Mouse (Mus musculus): ENCODE data around the gene Gstt2. TPM values are rescaled to one million over a fixed set of nuclear protein-coding genes. Genes with fewer than 3 reads are reported as not detected.
A peak's percentile ranks its signal among the peaks of the same experiment; 100 is the strongest.
"Not testable (repeated sequence)": the region's sequence is repeated elsewhere in the genome, so short reads cannot be mapped to it uniquely, and the experiment has no call there.

Gstt2 gene
- polyA plus RNA-seq, 1 experiment from 2014 or later: 10.4 TPM

GRCm38 (mm10) chr10:75872025-75872914, 35.0 kb upstream of the Gstt2 start:
- no peaks in the 10 kb centered on the region for H3K9me3 ChIP-seq (replicated peaks)
- no peaks in the 10 kb centered on the region for H3K36me3 ChIP-seq
- ATAC-seq (replicated peaks; ENCODE audit: insufficient number of reproducible peaks, insufficient read depth, low FRiP score, low read depth): no peak
- WGBS: 32% methylated on average over 10 of the region's 10 CpGs
- H3K9ac ChIP-seq: 0 out of 2 replicates have a peak overlapping the region, but pooled peaks have one; percentile 43
- H3K4me2 ChIP-seq: peak overlapping the region; percentile 63
- H3K4me3 ChIP-seq: peak overlapping the region; percentile 44
- peak overlapping the region; percentile 74 for H3K27ac ChIP-seq
- H3K4me1 ChIP-seq (replicated peaks): peaks cover 14% of the 10 kb centered on the region
- no peaks in the 10 kb centered on the region for H3K27me3 ChIP-seq

DNA sequence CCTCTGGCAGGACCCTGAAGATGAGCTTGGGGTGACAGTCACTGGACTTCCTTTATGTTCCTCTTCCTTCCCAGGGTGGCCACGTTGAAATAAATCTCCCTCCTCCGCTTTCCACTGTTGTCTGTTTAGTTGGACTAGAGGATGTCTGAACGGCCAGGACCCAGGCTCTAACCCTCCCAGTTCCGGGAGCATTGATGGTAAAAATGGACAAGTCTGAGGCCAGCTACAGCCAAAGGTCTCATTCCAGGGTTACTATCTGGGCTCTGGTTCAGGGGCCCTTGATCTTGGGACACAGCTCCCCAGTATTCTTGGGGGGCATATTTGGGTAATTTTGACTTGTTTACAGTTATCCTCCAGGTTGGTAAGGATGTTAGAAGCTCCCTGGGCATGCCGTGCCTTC, 24.4 kb upstream of the Gstt2 start:
- Histone ChIP-seq H3K27ac (0 out of 2 replicates have a peak overlapping the region, but pooled peaks have one; percentile 95), H3K36me3 (no peaks in the 10 kb centered on the region), H3K4me3 (no peak overlapping the region), H3K9me3 (replicated peaks) (no peaks in the 10 kb centered on the region), H3K4me2 (no peak overlapping the region), H3K9ac (no peak overlapping the region), H3K27me3 (no peaks in the 10 kb centered on the region), H3K4me1 (replicated peaks) (peaks cover 32% of the 10 kb centered on the region)
- 76% methylated on average over 5 of the region's 5 CpGs for WGBS
- no peak for ATAC-seq (replicated peaks; ENCODE audit: insufficient number of reproducible peaks, insufficient read depth, low FRiP score, low read depth)

DNA sequence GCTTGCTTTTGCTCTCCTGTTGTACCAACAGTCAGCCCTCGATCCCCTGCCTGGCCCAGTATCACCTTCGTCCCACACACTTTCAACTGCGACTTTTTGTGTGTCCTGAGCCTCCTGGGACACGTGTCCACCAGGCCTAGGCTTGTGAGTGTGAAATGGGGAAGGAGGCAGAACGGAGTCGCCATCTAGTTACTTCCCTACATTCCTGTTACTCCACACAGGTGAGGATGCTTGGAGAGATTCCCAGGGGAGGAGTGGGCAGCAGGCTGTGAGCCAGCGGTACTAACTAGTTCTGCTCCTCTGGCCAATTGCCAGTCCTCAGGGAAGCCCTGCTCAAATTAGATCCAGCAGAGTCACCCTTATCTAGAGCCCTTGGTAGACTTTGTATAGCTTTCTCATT, 23.5 kb upstream of the Gstt2 start:
- H3K36me3 ChIP-seq: no peaks in the 10 kb centered on the region
- H3K27ac ChIP-seq: peak overlapping the region; percentile 95
- 15% methylated on average over 7 of the region's 7 CpGs for WGBS
- peak overlapping the region; percentile 82; the same call in 1 of the 2 replicates for H3K9ac ChIP-seq
- no peak overlapping the region for H3K4me3 ChIP-seq
- peak overlapping the region; percentile 78 for H3K4me2 ChIP-seq
- no peak for ATAC-seq (replicated peaks; ENCODE audit: insufficient number of reproducible peaks, insufficient read depth, low FRiP score, low read depth)
- peaks cover 32% of the 10 kb centered on the region for H3K4me1 ChIP-seq (replicated peaks)
- no peaks in the 10 kb centered on the region for H3K27me3 ChIP-seq
- H3K9me3 ChIP-seq (replicated peaks): no peaks in the 10 kb centered on the region

- peak; percentile 97 for ATAC-seq (replicated peaks; ENCODE audit: insufficient number of reproducible peaks, insufficient read depth, low FRiP score, low read depth)
- WGBS: under 1% methylated on average over 43 of the region's 46 CpGs
- Histone ChIP-seq H3K4me3 (peak within 1 kb of the TSS; percentile 76), H3K9ac (peak within 1 kb of the TSS; percentile 82), H3K27ac (peak within 1 kb of the TSS; percentile 95), H3K4me2 (peak within 1 kb of the TSS; percentile 78), H3K4me1 (replicated peaks) (peaks cover 32% of the 10 kb centered on the region)
- not testable (repeated sequence) for H3K36me3 ChIP-seq; H3K9me3 ChIP-seq (replicated peaks); H3K27me3 ChIP-seq
These were observed 22.7 kb upstream of the Gstt2 start, which contains the start of gene Mif for GRCm38 (mm10) chr10:75859786-75860470. TSS of gene Mif (minus strand) at chr10:75860240.

GRCm38 (mm10) chr10:75859107-75859746, 22.0 kb upstream of the Gstt2 start:
- Histone ChIP-seq H3K4me1 (replicated peaks) (peaks cover 32% of the 10 kb centered on the region), H3K4me2 (peak overlapping the region; percentile 78), H3K36me3 (no peaks in the 10 kb centered on the region), H3K9me3 (replicated peaks) (no peaks in the 10 kb centered on the region), H3K9ac (peak overlapping the region; percentile 82), H3K27ac (peak overlapping the region; percentile 95), H3K27me3 (no peaks in the 10 kb centered on the region), H3K4me3 (peak overlapping the region; percentile 76)
- ATAC-seq (replicated peaks; ENCODE audit: insufficient number of reproducible peaks, insufficient read depth, low FRiP score, low read depth): peak; percentile 69
- 2% methylated on average over 27 of the region's 27 CpGs for WGBS

DNA sequence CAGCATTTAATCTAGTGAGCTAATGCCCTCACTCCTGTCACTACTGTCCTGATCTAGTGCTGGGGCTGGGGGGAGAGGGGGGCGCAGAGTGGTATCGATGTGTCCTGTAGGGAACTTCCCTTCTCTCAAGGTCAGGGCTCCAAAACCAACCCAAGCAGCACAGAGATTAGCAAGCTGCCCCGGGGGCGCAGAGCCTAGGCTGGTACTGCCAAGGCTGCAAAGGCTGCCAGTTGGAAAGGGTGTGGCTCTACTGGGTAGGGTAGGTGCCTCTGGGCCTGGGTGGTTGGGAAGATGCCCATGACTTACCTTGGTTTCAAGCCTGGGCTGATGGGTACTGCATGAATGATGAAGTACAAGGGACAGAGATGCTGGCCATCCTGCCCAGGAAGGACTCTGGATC, 20.4 kb upstream of the Gstt2 start:
- Histone ChIP-seq H3K9ac (no peak overlapping the region), H3K4me1 (replicated peaks) (peaks cover 32% of the 10 kb centered on the region), H3K9me3 (replicated peaks) (no peaks in the 10 kb centered on the region), H3K36me3 (no peaks in the 10 kb centered on the region), H3K4me2 (no peak overlapping the region), H3K27me3 (no peaks in the 10 kb centered on the region), H3K27ac (no peak overlapping the region), H3K4me3 (no peak overlapping the region)
- 95% methylated on average over 4 of the region's 4 CpGs for WGBS
- no peak for ATAC-seq (replicated peaks; ENCODE audit: insufficient number of reproducible peaks, insufficient read depth, low FRiP score, low read depth)

GRCm38 (mm10) chr10:75856976-75857375, 19.8 kb upstream of the Gstt2 start:
- Histone ChIP-seq H3K4me2 (no peak overlapping the region), H3K27ac (no peak overlapping the region), H3K36me3 (no peaks in the 10 kb centered on the region), H3K9ac (no peak overlapping the region), H3K4me3 (no peak overlapping the region), H3K9me3 (replicated peaks) (no peaks in the 10 kb centered on the region), H3K27me3 (no peaks in the 10 kb centered on the region), H3K4me1 (replicated peaks) (peaks cover 32% of the 10 kb centered on the region)
- 75% methylated on average over 3 of the region's 3 CpGs for WGBS
- no peak for ATAC-seq (replicated peaks; ENCODE audit: insufficient number of reproducible peaks, insufficient read depth, low FRiP score, low read depth)

DNA sequence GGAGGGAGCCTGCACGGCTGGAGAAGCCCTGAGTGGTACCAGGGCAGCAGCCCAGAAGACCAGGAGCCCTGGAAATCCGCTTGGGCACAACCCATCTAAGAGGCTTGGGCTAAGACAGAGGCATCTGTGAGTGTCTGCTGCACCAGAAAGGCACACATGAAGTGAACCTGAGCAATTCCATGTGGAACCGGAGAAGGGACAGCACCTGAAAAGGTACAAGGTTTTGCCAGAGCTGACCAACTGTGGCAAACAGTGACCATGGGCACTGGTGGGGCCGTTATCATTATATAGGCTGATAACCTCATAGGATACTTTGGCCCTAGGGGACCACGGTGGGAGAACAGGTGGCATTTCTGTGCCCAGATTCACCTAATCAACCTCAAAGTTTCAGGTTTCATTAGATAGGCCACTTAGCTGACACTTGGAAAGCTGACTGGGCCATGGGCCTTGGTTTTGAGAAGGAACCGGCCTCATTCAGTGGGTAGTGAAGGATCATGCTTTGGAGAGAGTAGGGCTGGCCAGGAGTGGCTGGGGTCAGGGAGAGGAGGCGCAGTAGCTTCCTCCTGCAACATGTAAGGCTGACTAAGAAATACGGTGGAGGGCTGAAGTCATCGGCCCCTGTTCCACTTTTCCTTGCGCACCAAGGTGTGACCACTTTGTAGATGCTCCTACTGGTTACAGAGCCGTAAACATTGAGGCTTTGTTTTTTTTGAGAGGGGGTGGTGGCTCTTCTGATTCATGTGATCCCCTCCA, 19.1 kb upstream of the Gstt2 start:
- Histone ChIP-seq H3K27me3 (no peaks in the 10 kb centered on the region), H3K9me3 (replicated peaks) (no peaks in the 10 kb centered on the region), H3K27ac (no peak overlapping the region), H3K4me1 (replicated peaks) (peaks cover 27% of the 10 kb centered on the region), H3K4me2 (no peak overlapping the region), H3K4me3 (no peak overlapping the region), H3K36me3 (no peaks in the 10 kb centered on the region), H3K9ac (no peak overlapping the region)
- no peak for ATAC-seq (replicated peaks; ENCODE audit: insufficient number of reproducible peaks, insufficient read depth, low FRiP score, low read depth)
- 74% methylated on average over 11 of the region's 11 CpGs for WGBS

DNA sequence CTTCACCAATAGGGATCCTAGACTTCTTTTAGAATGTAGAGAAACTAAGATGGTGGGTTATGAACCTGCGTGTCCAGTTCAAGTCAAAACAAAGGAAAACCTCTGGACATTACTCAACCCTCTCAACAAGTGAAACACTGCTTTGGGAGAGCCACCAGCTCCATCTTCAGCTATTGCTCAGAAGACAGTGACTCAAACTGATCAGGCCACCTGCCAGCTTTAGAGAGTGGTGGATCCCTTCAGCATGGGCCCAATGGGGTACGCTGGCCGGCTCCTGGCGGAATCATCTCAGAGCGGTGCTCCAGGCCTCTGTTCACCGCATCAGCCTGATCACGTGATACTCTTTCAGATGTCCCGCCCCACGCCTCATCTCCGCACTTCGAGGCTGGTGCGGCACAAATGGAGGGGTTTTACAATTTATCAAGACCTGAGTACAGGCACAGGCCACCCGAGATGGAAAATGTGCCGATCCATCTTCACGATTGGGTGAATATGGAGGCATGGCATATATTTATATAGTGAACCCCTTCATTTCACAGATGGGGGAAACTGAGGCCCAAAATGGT, 18.3 kb upstream of the Gstt2 start:
- 88% methylated on average over 15 of the region's 15 CpGs for WGBS
- H3K4me3 ChIP-seq: no peak overlapping the region
- no peaks in the 10 kb centered on the region for H3K27me3 ChIP-seq
- H3K4me2 ChIP-seq: no peak overlapping the region
- H3K9ac ChIP-seq: no peak overlapping the region
- H3K27ac ChIP-seq: no peak overlapping the region
- H3K36me3 ChIP-seq: no peaks in the 10 kb centered on the region
- H3K9me3 ChIP-seq (replicated peaks): no peaks in the 10 kb centered on the region
- H3K4me1 ChIP-seq (replicated peaks): peaks cover 19% of the 10 kb centered on the region
- ATAC-seq (replicated peaks; ENCODE audit: insufficient number of reproducible peaks, insufficient read depth, low FRiP score, low read depth): no peak

- 70% methylated on average over 6 of the region's 6 CpGs for WGBS
- no peak overlapping the region for H3K9ac ChIP-seq
- H3K27me3 ChIP-seq: no peaks in the 10 kb centered on the region
- H3K4me1 ChIP-seq (replicated peaks): peaks cover 15% of the 10 kb centered on the region
- no peak overlapping the region for H3K27ac ChIP-seq
- no peak overlapping the region for H3K4me2 ChIP-seq
- H3K4me3 ChIP-seq: no peak overlapping the region
- H3K9me3 ChIP-seq (replicated peaks): no peaks in the 10 kb centered on the region
- H3K36me3 ChIP-seq: no peaks in the 10 kb centered on the region
- ATAC-seq (replicated peaks; ENCODE audit: insufficient number of reproducible peaks, insufficient read depth, low FRiP score, low read depth): no peak
These were observed 17.6 kb upstream of the Gstt2 start for GRCm38 (mm10) chr10:75854791-75855190.

All from heart, embryonic 15.5 days (tissue).